In genomic region chr5:149740703-149741102, GRCm38 (mm10) we compare ENCODE assay signal across 19 mouse cellular contexts.
DNase-seq lines count a peak whose midpoint lies in the region; ATAC-seq and TF ChIP-seq lines count a peak whose summit lies in the region.
"Had no signal": no experiment of that assay in that cellular context is flagged by ENCODE, and none has a peak within 500 bp of the region (broad histone marks: within the 10 kb centered on the region; RNA-seq: fewer than 3 reads in every experiment).

No protein-coding gene starts in this region.

- no peaks in the 10 kb centered on the region for H3K9me3 ChIP-seq in kidney, postnatal 0 days (replicated peaks; ENCODE audit: low read length)
- H3K9me3 ChIP-seq: limb, embryonic 15.5 days; lung, embryonic 15.5 days had no signal

- no peak for ATAC-seq in kidney, postnatal 0 days (replicated peaks; ENCODE audit: low FRiP score, low read depth)
- ATAC-seq: activated CD4-positive, CD25-positive, alpha-beta regulatory T cell, adult 4 months; midbrain, embryonic 16.5 days had no signal

- H3K27ac ChIP-seq in kidney, postnatal 0 days, result no peak overlapping the region
- H3K27ac ChIP-seq: embryonic facial prominence, embryonic 13.5 days; limb, embryonic 15.5 days; lung, embryonic 15.5 days had no signal

- no peak for DNase-seq in kidney, postnatal 0 days (ENCODE audit: low spot score)
- DNase-seq in kidney, postnatal 10 days, result no peak
- DNase-seq in retina, embryonic 14.5 days (ENCODE audit: low spot score), result peak; percentile 6
- DNase-seq in retina, postnatal 1 day, result no peak
- peak; percentile 61 for DNase-seq in R1 (ENCODE audit: low read depth, low spot score)
- no peak for DNase-seq in embryo, embryonic 9.5 days (ENCODE audit: extremely low spot score)
- no peak for DNase-seq in adrenal gland, adult 8-10 months
- DNase-seq: adrenal gland, postnatal 36 days; cerebellum, adult 9-10 months; gastrocnemius, postnatal 10 days; kidney, adult 18-20 months; kidney, postnatal 36 days; right cerebral cortex, postnatal 14 days; thymus, postnatal 4 days had no signal

- no peak overlapping the region for H3K4me2 ChIP-seq in kidney, postnatal 0 days (ENCODE audit: low read length)
- H3K4me2 ChIP-seq: embryonic facial prominence, embryonic 13.5 days; limb, embryonic 15.5 days; lung, embryonic 15.5 days had no signal

- no peak overlapping the region for H3K9ac ChIP-seq in kidney, postnatal 0 days (ENCODE audit: low read depth, low read length)
- H3K9ac ChIP-seq: embryonic facial prominence, embryonic 13.5 days; limb, embryonic 15.5 days; lung, embryonic 15.5 days had no signal

- H3K27me3 ChIP-seq in kidney, postnatal 0 days (ENCODE audit: insufficient read depth, low read length), result no peaks in the 10 kb centered on the region
- H3K27me3 ChIP-seq: embryonic facial prominence, embryonic 13.5 days; limb, embryonic 15.5 days; lung, embryonic 15.5 days had no signal

- H3K4me1 ChIP-seq in kidney, postnatal 0 days (replicated peaks; ENCODE audit: insufficient read depth, low read length), result no peaks in the 10 kb centered on the region
- H3K4me1 ChIP-seq: limb, embryonic 15.5 days; lung, embryonic 15.5 days had no signal

- H3K4me3 ChIP-seq in kidney, postnatal 0 days (replicated peaks; ENCODE audit: low read depth, low read length), result no peak overlapping the region
- H3K4me3 ChIP-seq: embryonic facial prominence, embryonic 13.5 days; limb, embryonic 15.5 days; lung, embryonic 15.5 days had no signal

- no peaks in the 10 kb centered on the region for H3K36me3 ChIP-seq in kidney, postnatal 0 days (ENCODE audit: insufficient read depth, low read length)
- H3K36me3 ChIP-seq: lung, embryonic 15.5 days had no signal

- 88% methylated on average over 3 of the region's 3 CpGs for WGBS in kidney, postnatal 0 days

- peak; percentile 36 for TF ChIP-seq CTCF in kidney, postnatal 0 days (IDR thresholded peaks at IDR 0.05; ENCODE audit: low read depth)

Comparison
In these comparisons a context has a peak if more than half of its experiments do, and no peak if none do; other contexts are left out.
1. DNase-seq: peak in retina, embryonic 14.5 days (single experiment) and R1 (single experiment); none in kidney, postnatal 0 days (single experiment), kidney, postnatal 10 days (single experiment), retina, postnatal 1 day (single experiment), embryo, embryonic 9.5 days (single experiment) and adrenal gland, adult 8-10 months (single experiment).